Mouse (Mus musculus): Measurements from ENCODE around the gene Gng2. TPM values are rescaled to one million over a fixed set of nuclear protein-coding genes. Genes with fewer than 3 reads are reported as not detected.
A peak's percentile ranks its signal among the peaks of the same experiment; 100 is the strongest.

The Gng2 gene
- total RNA-seq, 1 experiment from 2014 or later, result 76.3 TPM

DNA sequence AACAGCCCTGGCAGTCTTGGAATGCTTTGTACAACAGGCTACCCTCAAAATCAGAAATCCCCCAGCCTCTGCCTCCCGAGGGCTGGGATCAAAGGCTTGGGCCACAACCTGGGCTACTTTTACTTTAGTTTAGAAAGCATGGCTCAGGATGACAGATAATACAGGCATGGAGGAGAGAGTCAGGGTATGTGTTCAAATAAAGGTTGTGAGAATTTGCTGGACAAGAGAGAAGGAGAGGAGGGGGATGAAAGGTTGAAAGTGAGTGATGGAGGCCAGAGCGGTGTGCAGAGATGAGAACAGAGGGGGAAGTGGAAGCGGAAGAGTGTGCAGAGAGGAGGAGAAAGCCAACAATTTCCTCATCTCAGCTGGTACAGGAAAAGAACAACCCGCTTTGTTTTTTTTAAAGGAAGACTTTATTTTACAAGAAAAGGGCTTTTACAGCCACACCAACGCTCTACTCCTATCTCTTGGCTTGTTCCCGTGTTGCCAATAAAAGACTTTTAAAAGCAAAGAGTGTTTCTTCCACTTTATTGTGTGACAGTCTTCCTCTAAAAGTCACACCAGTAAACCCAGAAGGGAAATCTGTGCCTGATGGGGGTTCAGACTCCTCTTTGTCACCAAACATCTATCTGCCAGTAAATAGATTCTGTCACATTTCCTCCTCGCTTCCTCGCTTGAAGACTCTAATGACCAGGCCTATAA lies 8.6 kb upstream of the Gng2 start:
- ATAC-seq (ENCODE audit: extremely low read depth, insufficient number of reproducible peaks, low FRiP score, poor library complexity, severe bottlenecking), result no peak

DNA sequence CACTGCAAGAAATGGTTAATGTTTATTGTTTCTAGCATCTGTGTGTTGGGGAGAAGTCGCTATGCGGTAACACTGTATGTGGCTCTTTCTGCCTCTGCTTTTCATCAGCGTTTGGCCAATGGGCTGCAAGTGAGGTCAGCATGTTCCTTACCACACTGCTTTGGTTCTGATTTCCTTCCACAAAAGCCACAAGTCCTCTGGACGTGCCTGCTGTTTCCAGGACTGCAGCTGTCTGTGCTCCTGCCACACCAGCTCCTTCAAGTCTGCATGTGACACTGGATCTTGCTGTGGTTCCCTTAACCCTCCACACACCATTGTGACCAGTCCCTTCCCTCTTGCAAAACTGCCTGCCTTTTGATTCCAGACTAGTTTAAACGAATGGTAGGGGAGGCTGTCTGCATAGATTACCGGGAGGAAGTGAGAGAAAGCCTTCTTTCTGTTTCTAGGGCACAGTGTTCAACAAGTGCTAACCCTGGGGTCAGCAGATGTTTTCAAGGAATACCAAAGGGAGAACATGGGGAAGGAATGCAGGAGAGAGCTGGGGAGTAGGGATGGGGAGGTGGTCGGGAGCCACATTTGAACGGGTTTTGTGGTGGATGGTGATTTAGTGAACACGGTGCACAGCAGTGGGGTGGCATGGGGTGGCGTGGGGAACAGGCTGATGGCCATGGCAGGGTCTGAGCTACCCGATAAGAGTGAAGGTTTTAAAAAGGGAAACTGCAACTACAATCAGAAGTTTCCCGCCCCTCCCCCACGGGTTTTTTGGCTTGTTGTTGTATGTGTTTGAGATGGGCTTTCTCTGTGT lies 7.9 kb upstream of the Gng2 start:
- ATAC-seq (ENCODE audit: extremely low read depth, insufficient number of reproducible peaks, low FRiP score, poor library complexity, severe bottlenecking), result peak; percentile 78

DNA sequence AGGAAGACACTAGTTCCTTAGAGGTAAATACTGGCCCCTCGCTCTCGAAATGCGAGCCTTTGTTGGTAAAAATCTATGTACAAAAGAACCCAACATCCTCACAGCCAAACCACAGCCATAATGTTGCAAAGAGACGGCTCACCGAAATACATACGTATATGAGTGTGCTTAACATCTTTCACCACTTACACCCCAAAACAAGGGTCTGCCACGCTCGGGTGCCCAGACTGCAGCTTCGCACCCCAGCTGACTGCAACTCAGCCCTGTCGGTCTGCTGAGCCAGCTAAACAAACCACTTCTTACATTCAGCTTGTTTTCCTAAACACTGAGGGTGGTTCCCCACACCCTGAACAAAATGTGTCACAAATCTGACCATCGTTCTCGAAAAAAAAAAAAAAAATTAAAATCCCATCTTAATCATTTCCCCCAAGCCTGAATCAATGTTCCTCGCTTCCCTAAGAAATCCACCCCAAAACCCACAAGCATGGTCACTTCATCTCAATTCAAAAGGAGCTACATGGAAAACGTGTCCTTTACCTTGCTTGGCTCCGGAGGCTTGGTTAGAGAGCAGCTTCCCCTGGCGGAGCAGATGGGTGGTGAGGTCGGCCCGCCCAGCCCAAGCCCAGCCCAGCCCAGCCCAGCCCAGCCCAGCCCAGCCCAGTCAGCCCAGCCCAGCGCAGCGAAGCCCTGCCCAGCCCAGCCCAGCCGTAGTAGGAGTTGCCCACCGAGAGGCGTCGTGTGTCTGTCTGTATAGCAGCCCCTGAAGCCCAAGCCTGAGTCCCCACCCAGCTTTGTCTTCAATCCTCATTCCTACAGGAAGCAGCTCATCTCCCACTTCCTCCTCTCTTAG lies 781 bp downstream of the Gng2 start:
- ATAC-seq (ENCODE audit: extremely low read depth, insufficient number of reproducible peaks, low FRiP score, poor library complexity, severe bottlenecking), result peak; percentile 75

DNA sequence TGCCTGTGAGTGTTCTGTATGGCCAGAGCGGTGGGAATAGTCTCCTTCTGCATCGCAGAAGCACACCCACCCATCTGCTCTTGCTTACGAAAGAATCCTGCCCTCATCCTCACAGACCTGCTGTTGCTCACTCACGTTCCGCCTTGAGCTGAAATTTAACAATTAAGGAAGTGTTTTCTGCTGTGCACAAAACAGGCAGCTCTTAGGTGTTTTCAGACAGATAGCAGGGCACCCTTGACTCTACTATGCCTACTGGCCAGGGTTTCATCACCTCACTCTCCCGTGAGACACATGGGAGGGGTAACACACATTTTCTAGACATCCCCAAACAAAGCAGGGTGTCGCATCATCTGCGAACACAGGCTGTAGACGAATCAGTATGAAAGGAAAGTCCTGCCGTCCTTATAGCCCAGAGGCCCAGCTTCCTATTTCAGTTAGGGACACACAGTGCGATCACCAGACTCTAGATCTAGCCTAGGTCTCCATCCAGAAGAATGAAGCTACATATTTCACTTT lies 2.4 kb downstream of the Gng2 start:
- ATAC-seq (ENCODE audit: extremely low read depth, insufficient number of reproducible peaks, low FRiP score, poor library complexity, severe bottlenecking), result peak; percentile 30; the same call in 1 of the 2 replicates

DNA sequence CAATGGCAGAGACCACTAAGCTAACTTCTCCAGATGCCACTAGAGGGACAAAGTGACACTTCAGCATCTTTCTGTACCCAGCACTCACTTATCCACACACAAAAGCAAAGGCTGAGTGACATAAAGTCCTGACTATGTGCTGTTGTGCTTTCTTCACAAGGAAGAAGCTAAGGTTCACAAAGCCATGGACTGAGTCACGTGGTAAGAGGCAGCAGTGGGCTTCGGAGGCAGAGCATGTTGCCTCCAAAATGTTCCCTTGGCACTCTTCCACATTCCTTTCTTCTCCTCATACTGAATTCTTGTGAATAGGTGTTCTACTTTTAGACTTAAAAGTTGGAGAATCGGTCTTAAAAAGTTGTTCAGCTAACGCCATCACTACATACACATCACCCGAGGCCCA lies 3.0 kb downstream of the Gng2 start:
- ATAC-seq (ENCODE audit: extremely low read depth, insufficient number of reproducible peaks, low FRiP score, poor library complexity, severe bottlenecking), result no peak

DNA sequence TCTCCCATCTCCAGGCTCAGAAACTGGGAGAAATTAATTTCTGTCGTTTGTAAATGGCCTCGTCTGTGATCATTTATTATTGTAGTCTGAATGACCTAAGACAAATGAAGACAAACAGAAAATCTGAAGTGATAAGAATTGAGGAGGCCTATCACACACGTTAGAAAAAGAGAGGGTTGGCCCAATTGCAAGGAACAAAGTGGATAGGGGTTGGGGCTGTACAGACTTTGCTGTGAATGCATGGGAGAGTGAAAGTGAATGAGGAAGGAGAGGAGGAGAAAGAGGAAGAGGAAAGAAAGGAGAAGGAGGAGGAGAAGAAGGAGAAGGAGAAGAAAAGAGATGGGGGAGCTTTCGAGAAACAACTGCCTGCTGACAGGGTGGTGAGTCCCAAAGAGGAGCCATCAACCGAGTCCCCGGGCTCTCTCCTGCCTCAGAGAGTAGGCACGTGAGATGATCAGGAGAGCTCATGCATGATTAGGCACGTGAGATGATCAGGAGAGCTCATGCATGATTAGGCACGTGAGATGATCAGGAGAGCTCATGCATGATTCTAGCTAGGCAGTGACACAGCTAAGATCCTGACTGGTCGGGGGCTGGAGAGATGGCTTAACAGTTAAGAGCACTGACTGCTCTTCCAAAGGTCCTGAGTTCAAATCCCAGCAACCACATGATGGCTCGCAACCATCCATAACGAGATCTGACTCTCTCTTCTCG lies 5.0 kb downstream of the Gng2 start:
- ATAC-seq (ENCODE audit: extremely low read depth, insufficient number of reproducible peaks, low FRiP score, poor library complexity, severe bottlenecking), result no peak

DNA sequence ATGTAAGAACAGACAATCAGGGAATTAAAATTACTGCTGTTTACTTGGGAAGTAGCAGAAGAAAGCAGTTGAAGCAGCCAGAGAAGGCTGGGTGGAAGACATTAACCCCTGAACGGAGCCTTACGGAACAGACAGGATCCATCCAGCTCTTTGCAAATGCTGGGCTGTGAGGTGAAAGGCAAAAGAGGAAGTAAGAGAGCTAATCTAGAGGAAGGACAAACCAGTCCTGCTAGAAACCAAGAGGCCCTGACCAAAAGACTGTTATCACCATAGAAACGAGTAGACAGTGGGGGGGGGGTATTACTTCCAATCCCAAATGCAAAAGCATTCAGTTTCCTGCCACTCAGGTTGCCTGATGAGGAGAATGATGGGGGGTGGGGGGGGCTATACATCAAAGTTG lies 6.6 kb downstream of the Gng2 start:
- peak; percentile 47 for ATAC-seq (ENCODE audit: extremely low read depth, insufficient number of reproducible peaks, low FRiP score, poor library complexity, severe bottlenecking)

DNA sequence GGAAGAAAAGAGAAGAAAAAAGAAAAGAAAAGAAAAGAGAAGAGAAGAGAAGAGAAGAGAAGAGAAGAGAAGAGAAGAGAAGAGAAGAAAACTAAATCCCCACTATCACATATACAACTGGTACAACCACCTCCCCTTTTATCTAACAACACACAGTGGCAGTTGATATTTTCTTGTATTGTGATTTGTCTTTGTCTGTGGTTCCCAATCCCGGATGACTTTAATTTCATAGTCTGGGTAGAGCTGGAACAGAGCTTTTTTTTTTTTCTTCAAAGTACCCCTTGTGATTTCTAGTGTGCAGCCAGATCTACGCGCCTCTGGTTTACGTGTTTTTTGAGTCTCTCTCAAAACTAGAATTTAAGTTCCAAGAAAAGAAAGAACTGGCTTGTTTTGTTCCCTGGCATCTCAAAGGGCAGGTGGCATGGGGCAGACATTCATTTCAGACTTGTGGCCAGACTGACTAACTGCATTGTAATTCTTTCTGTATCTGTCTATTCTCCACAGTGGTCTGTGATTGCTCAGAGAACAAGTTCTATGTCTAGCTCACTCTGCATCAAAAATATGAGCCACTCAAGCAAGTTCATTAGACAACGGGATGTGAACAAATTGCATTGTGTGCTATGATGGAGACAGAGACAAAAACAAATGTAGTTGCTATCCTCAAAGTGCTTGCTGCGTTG lies 7.2 kb downstream of the Gng2 start:
- no peak for ATAC-seq (ENCODE audit: extremely low read depth, insufficient number of reproducible peaks, low FRiP score, poor library complexity, severe bottlenecking)

DNA sequence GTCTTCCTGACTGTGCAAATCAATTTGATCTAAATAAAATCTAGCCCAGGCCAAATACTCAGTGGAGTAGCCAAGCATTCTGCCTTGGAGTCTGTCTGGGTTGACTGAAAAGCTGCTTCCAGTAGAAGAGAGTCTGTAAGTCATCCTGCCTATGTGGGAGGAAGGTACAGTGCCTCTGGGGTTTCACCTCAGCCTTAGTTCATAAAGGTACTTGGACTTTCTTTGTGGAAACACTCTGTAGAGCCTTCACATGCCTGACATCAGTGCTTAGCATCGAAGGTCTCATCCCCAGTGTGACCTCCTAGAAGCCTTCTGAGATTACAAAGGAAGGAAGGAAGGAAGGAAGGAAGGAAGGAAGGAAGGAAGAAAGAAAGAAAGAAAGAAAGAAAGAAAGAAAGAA lies 7.9 kb downstream of the Gng2 start:
- no peak for ATAC-seq (ENCODE audit: extremely low read depth, insufficient number of reproducible peaks, low FRiP score, poor library complexity, severe bottlenecking)

DNA sequence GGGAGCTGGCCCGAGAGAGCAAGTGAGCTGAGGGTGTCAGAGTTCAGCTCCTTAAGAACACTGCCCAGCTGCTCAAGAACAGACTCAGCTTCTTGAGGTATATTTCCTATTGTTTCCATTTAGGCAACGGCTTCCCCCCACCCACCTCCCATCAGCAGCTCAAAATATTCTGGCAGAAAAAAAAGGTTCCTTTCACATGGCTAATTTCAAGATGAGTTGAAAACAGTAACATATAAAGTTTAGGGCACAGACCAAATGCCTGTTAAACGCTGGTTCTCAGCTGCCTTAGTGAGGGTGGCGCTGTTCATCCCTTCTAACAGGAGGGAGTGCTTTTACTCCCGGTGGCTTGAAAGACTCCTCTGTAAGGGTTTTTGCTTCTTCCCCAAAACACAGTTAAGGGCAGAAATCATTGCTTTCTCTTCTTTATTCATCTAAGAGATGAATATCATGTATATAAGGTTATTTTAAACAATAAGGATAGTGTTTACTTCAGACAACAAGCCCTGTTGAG lies 8.4 kb downstream of the Gng2 start:
- no peak for ATAC-seq (ENCODE audit: extremely low read depth, insufficient number of reproducible peaks, low FRiP score, poor library complexity, severe bottlenecking)

DNA sequence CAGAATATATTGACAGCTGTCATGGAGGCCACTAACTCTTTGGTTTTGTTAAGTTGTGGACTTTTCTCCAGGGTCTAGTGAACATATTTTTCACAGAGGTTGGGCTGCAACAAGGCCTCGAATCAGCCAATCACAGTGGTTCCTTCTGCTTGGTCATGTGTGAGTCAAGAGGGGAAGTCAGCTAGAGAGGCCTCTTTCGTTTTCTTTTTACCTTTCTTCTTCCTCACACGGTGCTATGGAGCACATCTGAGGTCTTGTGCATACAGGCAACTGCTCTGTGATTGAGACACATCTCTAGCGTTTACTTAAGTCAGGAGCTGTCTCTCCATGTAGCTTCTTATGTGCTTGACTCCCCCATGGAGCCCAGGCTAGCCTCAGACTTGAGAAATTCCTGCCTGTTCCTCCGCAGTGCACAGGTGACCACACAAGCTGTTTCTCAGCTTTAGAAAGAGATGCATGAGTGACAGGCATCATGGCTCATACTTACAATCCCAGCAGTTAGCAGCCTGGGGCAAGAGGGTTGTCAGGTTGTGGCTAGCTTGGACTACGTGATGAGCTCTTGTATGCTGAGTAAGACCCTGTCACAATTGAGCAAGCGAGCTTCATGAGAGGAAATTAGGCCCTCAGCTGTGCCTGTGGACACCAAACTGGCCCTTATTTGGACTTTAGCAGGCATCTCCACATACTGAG lies 9.0 kb downstream of the Gng2 start:
- peak; percentile 86 for ATAC-seq (ENCODE audit: extremely low read depth, insufficient number of reproducible peaks, low FRiP score, poor library complexity, severe bottlenecking)

DNA sequence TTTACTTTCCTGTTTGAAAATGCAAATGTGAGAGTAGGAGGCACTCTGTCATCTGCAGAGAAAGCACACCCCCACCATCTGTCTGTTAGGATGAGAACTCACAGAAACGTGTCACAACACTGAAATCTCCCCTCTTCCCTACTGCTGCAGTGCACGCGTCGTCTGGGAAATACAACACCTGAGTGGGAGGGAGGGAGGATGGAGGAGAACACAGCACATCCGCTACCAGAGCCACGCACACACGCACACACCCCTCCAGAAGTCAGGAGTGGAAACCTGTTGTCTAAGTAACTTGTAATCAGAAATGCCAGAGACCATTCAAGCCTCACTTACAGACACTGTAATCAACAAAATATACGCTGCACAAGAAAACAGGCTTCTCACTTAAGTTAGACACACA lies 9.9 kb downstream of the Gng2 start:
- no peak for ATAC-seq (ENCODE audit: extremely low read depth, insufficient number of reproducible peaks, low FRiP score, poor library complexity, severe bottlenecking)

DNA sequence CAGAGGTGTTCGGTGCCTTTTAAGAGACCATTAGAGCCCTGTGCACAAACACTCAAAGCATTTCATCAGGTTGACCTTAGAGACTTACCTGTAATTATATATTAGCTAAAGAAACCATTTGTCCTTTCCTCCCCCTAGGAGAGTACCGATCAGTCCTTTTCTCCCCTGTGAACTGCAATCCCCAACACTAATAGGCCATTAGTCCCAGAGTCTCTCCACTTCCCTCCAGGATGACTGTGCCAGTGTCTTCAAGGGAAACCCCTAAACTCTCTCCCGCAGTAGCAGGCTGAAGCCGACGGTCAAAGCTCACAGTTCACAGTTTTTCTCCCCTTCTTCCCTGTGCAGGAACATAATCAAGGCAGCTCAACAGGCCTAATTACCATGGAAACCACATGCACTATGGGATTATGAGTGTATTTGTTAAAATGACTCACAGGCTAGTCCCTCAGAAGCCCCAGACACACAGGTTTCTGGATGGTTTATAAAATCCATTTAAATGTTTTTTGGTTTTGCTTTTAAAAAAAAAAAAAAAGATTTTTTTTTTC lies 13.4 kb downstream of the Gng2 start:
- ATAC-seq (ENCODE audit: extremely low read depth, insufficient number of reproducible peaks, low FRiP score, poor library complexity, severe bottlenecking), result no peak

DNA sequence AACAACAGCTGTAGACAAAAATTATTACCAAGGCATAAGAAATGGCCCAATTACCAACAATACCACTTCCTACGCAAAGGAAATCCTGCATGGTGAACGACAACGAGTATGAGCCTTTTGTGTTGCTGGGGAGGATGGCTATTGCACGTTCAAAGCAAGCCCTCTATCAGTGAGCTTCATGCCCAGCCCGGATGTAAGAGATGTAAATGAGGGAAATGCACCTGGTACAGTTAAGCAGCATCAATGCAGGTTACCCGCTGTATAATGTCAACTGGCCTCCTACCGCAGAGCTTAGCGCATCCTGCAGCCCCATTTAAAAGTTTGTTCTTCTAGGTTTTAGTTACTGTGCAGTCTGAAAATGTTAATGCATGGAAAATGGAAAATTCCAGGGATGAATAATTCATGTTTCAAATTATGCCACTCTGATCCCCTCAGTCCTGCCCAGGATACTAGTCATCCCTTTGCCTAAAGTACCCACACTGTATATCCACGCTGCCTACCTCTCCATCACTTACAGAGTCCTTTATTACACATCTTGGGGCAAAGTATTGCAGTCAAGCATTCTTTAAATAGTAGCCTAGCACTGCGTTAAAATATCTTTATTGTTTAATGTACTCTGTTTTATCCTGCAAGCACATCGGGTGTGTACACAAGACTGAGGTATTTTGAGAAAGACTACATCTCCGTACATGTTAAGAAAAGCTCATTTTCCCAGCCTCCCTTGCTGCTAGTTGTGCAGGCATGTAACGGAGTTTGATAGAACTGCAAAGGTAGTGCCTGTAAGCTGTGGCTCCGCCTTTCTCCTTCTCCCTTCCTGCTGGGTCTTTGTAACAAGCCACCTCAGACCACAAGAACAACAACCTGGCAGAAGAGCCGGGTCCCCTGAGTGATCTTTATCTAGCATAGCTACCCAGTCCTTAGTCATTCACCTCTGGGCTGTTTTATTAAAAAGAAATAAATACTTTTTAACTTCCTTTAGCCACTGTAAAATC lies 15.2 kb downstream of the Gng2 start:
- peak; percentile 58; the same call in 1 of the 2 replicates for ATAC-seq (ENCODE audit: extremely low read depth, insufficient number of reproducible peaks, low FRiP score, poor library complexity, severe bottlenecking)

DNA sequence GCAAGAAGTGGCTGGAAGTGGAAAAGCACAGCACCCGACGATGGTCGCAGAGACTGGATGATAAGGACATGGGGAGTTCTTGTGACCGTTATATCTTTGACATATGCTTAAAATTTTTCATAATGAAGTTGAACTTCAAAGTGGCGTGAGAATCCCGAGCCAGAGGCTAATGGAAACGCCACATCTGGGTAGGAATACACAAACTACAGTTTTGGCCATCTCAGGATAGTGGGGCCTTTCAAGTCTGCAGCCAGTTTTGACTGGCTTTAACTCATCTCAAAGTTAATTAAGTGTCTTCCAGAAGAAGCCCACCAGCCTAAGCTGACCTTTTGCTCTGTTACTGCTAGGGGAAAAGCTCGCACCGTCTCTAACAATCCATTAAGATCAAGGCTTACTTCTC lies 17.6 kb downstream of the Gng2 start:
- no peak for ATAC-seq (ENCODE audit: extremely low read depth, insufficient number of reproducible peaks, low FRiP score, poor library complexity, severe bottlenecking)

DNA sequence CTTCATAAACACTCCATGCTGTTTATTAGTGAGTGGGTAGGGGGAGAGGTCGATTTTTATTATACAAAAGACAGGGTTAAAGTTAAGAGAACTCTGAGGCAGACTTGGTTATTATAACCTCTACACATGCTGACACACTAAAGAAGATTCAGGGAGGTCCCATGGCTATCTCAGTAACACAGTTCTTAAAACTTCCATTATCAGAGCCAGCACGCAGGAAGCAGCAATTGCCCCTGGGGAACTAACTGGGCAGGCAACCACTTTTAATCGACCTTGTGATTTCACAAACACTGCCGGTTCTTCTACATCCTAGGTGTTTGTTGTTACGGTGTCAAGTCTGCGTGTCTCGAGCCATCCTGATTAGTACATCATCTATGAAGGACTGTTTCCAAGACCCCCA lies 22.4 kb downstream of the Gng2 start:
- ATAC-seq (ENCODE audit: extremely low read depth, insufficient number of reproducible peaks, low FRiP score, poor library complexity, severe bottlenecking), result no peak
